Mouse (Mus musculus) urinary bladder, postnatal 10 days (tissue): Measurements from ENCODE around the gene Sipa1l2.

Experiments
- DNase-seq: peaks from one replicate; pipeline ENCODE4 v3.0.0; 2022; ENCODE audit warnings: low spot score

The Sipa1l2 gene

GRCm38 (mm10) chr8:125368341-125369035 is 201.1 kb downstream of the Sipa1l2 start:
- DNase-seq, result no peak
